Mouse (Mus musculus) c-Kit-positive CD71-positive TER-119-negative erythroid progenitor cells, embryonic 14.5 days (primary cell): Measurements from ENCODE around the gene Ctsd.
"Not testable (repeated sequence)": the region's sequence is repeated elsewhere in the genome, so short reads cannot be mapped to it uniquely, and the experiment has no call there.

Source experiments
- DNase-seq: peaks from one replicate; pipeline ENCODE4 v3.0.0-alpha.2; 2013; ENCODE audit warnings: low read depth

The Ctsd gene

DNA sequence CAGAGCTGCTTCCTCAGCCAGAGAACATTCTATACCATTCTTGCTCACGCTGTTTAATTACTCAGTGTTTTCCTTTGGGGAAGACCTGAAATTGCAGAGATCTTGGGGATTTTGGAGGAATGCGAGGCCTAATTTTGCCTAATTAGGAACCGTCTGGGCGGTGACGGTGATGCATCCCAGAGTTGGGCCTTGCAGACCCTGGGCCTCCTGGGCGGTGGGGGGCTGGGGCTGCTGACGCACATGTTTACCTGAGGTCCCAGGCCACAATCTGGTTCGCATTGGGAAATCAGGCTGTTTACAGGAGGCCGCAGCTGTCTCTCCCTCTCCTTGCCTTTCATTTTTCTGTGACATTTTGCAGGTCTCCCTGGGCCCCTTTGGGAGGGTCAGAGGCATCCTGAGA is 55.1 kb downstream of the Ctsd start:
- not testable (repeated sequence) for DNase-seq

GRCm38 (mm10) chr7:142331281-142331680 is 56.6 kb downstream of the Ctsd start:
- DNase-seq, result no peak

DNA sequence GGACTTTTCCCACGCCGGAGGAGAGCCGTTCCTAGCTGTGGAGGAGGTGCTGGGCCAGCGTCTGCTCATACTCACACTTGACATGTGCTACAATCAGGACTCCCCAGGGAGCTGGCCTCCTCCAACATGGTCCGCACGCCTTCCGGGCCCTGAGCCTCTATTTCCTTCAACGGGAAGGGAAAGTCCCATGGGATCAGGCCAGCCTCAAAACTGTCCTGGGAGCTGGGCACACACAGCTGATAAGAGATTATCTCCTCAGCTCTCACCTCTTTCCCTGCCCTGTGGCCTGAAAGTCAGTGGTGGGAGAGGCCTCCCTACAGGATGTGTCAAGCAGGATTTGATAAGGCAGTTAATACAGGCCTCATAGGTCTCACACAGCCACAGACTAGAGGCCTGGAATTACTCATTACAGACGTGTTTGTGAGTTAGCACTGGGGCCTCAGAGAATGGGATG is 57.5 kb downstream of the Ctsd start:
- no peak for DNase-seq

GRCm38 (mm10) chr7:142328507-142328906 is 59.3 kb downstream of the Ctsd start:
- no peak for DNase-seq

- no peak for DNase-seq
Observed at GRCm38 (mm10) chr7:142326714-142327445, 61.0 kb downstream of the Ctsd start.
